Comparison of ENCODE assay signal across 27 mouse cellular contexts in the genomic region with DNA sequence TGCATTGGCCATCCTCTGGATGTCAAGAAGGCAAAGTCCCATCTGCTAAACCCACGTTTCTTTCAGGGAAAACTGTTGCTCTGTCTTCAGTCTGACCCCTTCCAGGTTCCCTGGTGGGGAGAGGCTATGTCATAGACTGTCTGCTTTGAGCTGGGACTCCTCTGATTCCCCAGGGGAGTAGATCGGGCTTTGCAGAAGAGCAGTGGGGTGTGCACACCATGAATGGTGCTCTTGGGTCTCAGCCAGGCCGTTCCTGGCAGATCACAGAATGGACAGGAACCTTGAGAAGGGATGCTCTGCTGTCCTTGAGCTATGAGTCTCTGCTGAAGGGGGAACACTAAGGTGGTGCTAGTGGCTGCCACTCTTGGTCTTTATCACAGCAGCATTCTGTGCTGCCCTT. TPM values are rescaled to one million over a fixed set of nuclear protein-coding genes. Genes with fewer than 3 reads are reported as not detected.
DNase-seq lines count a peak whose midpoint lies in the region; ATAC-seq and TF ChIP-seq lines count a peak whose summit lies in the region.
"Had no signal": no experiment of that assay in that cellular context is flagged by ENCODE, and none has a peak within 500 bp of the region (broad histone marks: within the 10 kb centered on the region; RNA-seq: fewer than 3 reads in every experiment).

No protein-coding gene starts in this region.

- DNase-seq in adrenal gland, adult (ENCODE audit: inconsistent age in 2 of 2, low spot score in 1 of 2): peak; percentile 86 to 87
- DNase-seq in adrenal gland, adult 18-20 months (ENCODE audit: low spot score in 2 of 2): no peak
- no peak for DNase-seq in heart, adult 18-20 months
- peak; percentile 51 for DNase-seq in MN1 (ENCODE audit: low spot score)
- peak; percentile 81 for DNase-seq in adrenal gland, postnatal 14 days
- no peak for DNase-seq in lung, postnatal 0 days (ENCODE audit: low spot score)
- no peak for DNase-seq in lung, postnatal 25 days (ENCODE audit: low spot score)
- DNase-seq: cerebellum, adult 8-10 months; cerebellum, postnatal 36 days; embryo, embryonic 11 days; gastrocnemius, postnatal 10 days; gastrocnemius, postnatal 36 days; heart, postnatal 10 days; heart, postnatal 36 days; kidney, adult 2 months had no signal

- H3K4me2 ChIP-seq in heart, embryonic 13.5 days: no peak overlapping the region
- H3K4me2 ChIP-seq in lung, postnatal 0 days (replicated peaks; ENCODE audit: low read depth, low read length): no peak overlapping the region
- H3K4me2 ChIP-seq: embryonic facial prominence, embryonic 13.5 days; forebrain, embryonic 12.5 days; forebrain, embryonic 15.5 days; heart, embryonic 11.5 days; heart, embryonic 15.5 days; hindbrain, embryonic 14.5 days had no signal

- H3K27ac ChIP-seq in heart, embryonic 13.5 days (replicated peaks): no peak overlapping the region
- no peak overlapping the region for H3K27ac ChIP-seq in lung, postnatal 0 days (ENCODE audit: low read length)
- H3K27ac ChIP-seq: embryonic facial prominence, embryonic 10.5 days; embryonic facial prominence, embryonic 13.5 days; forebrain, embryonic 12.5 days; forebrain, embryonic 15.5 days; heart, embryonic 15.5 days; hindbrain, embryonic 10.5 days; hindbrain, embryonic 14.5 days had no signal

- 0 out of 2 replicates have a peak overlapping the region, but pooled peaks have one; percentile 33 for H3K9ac ChIP-seq in heart, embryonic 13.5 days
- H3K9ac ChIP-seq in lung, postnatal 0 days (replicated peaks; ENCODE audit: low read depth): no peak overlapping the region
- H3K9ac ChIP-seq: embryonic facial prominence, embryonic 13.5 days; forebrain, embryonic 12.5 days; forebrain, embryonic 15.5 days; heart, embryonic 15.5 days; hindbrain, embryonic 14.5 days had no signal

- H3K9me3 ChIP-seq in heart, embryonic 13.5 days: no peaks in the 10 kb centered on the region
- H3K9me3 ChIP-seq in lung, postnatal 0 days (ENCODE audit: low read length): no peaks in the 10 kb centered on the region
- H3K9me3 ChIP-seq: embryonic facial prominence, embryonic 10.5 days; embryonic facial prominence, embryonic 13.5 days; forebrain, embryonic 12.5 days; forebrain, embryonic 15.5 days; heart, embryonic 15.5 days; hindbrain, embryonic 10.5 days had no signal

- no peaks in the 10 kb centered on the region for H3K27me3 ChIP-seq in heart, embryonic 13.5 days (replicated peaks)
- no peaks in the 10 kb centered on the region for H3K27me3 ChIP-seq in lung, postnatal 0 days (replicated peaks; ENCODE audit: insufficient read depth, low read length)
- H3K27me3 ChIP-seq: embryonic facial prominence, embryonic 13.5 days; forebrain, embryonic 12.5 days; forebrain, embryonic 15.5 days; heart, embryonic 15.5 days; Patski had no signal

- ATAC-seq in heart, embryonic 13.5 days (ENCODE audit: extremely low read depth, insufficient number of reproducible peaks, low FRiP score, low TSS enrichment): no peak
- no peak for ATAC-seq in lung, postnatal 0 days
- ATAC-seq: forebrain, embryonic 15.5 days; intestine, postnatal 0 days; Patski had no signal

- 82% methylated on average over 3 of the region's 3 CpGs for WGBS in heart, embryonic 13.5 days
- 74% methylated on average over 3 of the region's 3 CpGs for WGBS in lung, postnatal 0 days

- H3K4me3 ChIP-seq in heart, embryonic 13.5 days: no peak overlapping the region
- H3K4me3 ChIP-seq in lung, postnatal 0 days (ENCODE audit: low read depth, low read length): no peak overlapping the region
- H3K4me3 ChIP-seq: embryonic facial prominence, embryonic 10.5 days; embryonic facial prominence, embryonic 13.5 days; erythroblast, embryonic 14.5 days; forebrain, embryonic 12.5 days; forebrain, embryonic 15.5 days; heart, embryonic 15.5 days; hindbrain, embryonic 10.5 days had no signal

- peaks cover 39% of the 10 kb centered on the region for H3K4me1 ChIP-seq in heart, embryonic 13.5 days
- peaks cover 10% of the 10 kb centered on the region; the same call in 1 of the 2 replicates for H3K4me1 ChIP-seq in lung, postnatal 0 days (ENCODE audit: insufficient read depth, low read depth, low read length)

- no peak for TF ChIP-seq EP300 in lung, postnatal 0 days (IDR thresholded peaks at IDR 0.05)

- H3K36me3 ChIP-seq in heart, embryonic 13.5 days: peaks cover 70% of the 10 kb centered on the region
- peaks cover 40% of the 10 kb centered on the region; the same call in 1 of the 2 replicates for H3K36me3 ChIP-seq in lung, postnatal 0 days (ENCODE audit: insufficient read depth, low read length)

- TF ChIP-seq CTCF in lung, postnatal 0 days (IDR thresholded peaks at IDR 0.05): no peak

RNA-seq across cellular contexts. Expression of gene Get4, which starts 3.3 kb away (rescaled TPM):
- total RNA-seq in adrenal gland, adult 18-20 months (2021): 10 to 100 TPM; 65.4 to 93.6 TPM
- polyA plus RNA-seq in heart, embryonic 13.5 days (2015; fragmentation: Nextera tagmentation; extraction: Ambion mirVana): 127 and 149 TPM in 2 replicates
- 10 to 100 TPM; 42.0 to 44.7 TPM for total RNA-seq in heart, adult 18-20 months (2021)
- total RNA-seq in adrenal gland, postnatal 14 days (2021): 62.4 and 73.8 TPM in 2 replicates
- polyA plus RNA-seq in lung, postnatal 0 days (2015; fragmentation: Nextera tagmentation; extraction: Ambion mirVana): 151 and 170 TPM in 2 replicates

RNA-seq across cellular contexts. Expression of gene Sun1, which starts 48.4 kb away (rescaled TPM):
- 10 to 100 TPM; 59.1 to 83.8 TPM for total RNA-seq in adrenal gland, adult 18-20 months (2021)
- 31.2 and 32.9 TPM in 2 replicates for polyA plus RNA-seq in heart, embryonic 13.5 days (2015; fragmentation: Nextera tagmentation; extraction: Ambion mirVana)
- total RNA-seq in heart, adult 18-20 months (2021): 10 to 100 TPM; 48.3 to 56.7 TPM
- total RNA-seq in adrenal gland, postnatal 14 days (2021): 63.6 and 78.6 TPM in 2 replicates
- 35.1 and 37.6 TPM in 2 replicates for polyA plus RNA-seq in lung, postnatal 0 days (2015; fragmentation: Nextera tagmentation; extraction: Ambion mirVana)

Comparison
In these comparisons a context has a peak if more than half of its experiments do, and no peak if none do; other contexts are left out.
1. DNase-seq: peak in adrenal gland, adult (2 of 2), MN1 (single experiment) and adrenal gland, postnatal 14 days (single experiment); none in adrenal gland, adult 18-20 months (0 of 2), heart, adult 18-20 months (0 of 2), lung, postnatal 0 days (single experiment) and lung, postnatal 25 days (single experiment).